Mouse (Mus musculus) megakaryocyte, embryonic 14.5 days (primary cell): ENCODE data around the gene Cpm. TPM values are rescaled to one million over a fixed set of nuclear protein-coding genes. Genes with fewer than 3 reads are reported as not detected.

Experiments used
- H3K27me3 ChIP-seq: replicated peaks from 2 replicates; pipeline ENCODE3; 2012; ENCODE audit warnings: inconsistent platforms
- H3K36me3 ChIP-seq: replicated peaks from 2 replicates; pipeline ENCODE3; 2012; ENCODE audit warnings: low read length, inconsistent platforms, mixed read lengths
- H3K4me1 ChIP-seq: 2 replicates; pipeline ENCODE4 v1.6.1; 2012; ENCODE audit warnings: inconsistent platforms
- H3K4me3 ChIP-seq: replicated peaks from 2 replicates; pipeline ENCODE3; 2012; ENCODE audit warnings: moderate library complexity, mild to moderate bottlenecking, inconsistent platforms
- H3K9me3 ChIP-seq: 2 replicates; pipeline ENCODE4 v1.6.1; 2012; ENCODE audit warnings: inconsistent platforms
- FLI1 ChIP-seq: IDR thresholded peaks from 2 replicates; pipeline ENCODE4 v1.6.1; 2012; ENCODE audit warnings: low read length, inconsistent platforms, mixed read lengths
- GATA1 ChIP-seq: IDR thresholded peaks from 3 replicates; pipeline ENCODE4 v1.6.1; 2012; ENCODE audit warnings: mixed read lengths, low read length, inconsistent platforms, borderline replicate concordance
- polyA plus RNA-seq: library from polyadenylated mRNA; stranded (reverse); fragments of >175 nt; gene quantifications from 2 replicates; pipeline ENCODE4 v1.2.3, GENCODE M21; 2012; ENCODE audit warnings: low replicate concordance; ENCODE audit not compliant: insufficient read depth

Cpm gene
- polyA plus RNA-seq, 1 experiment = not detected

- H3K9me3 ChIP-seq = peaks cover 2% of the 10 kb centered on the region; the same call in 1 of the 2 replicates
- no peak overlapping the region for H3K4me3 ChIP-seq
- H3K27me3 ChIP-seq = peaks cover 3% of the 10 kb centered on the region
- H3K36me3 ChIP-seq = no peaks in the 10 kb centered on the region
- H3K4me1 ChIP-seq = no peaks in the 10 kb centered on the region; the same call in 1 of the 2 replicates
- TF ChIP-seq FLI1 (no peak), GATA1 (no peak)
These were observed 22.1 kb upstream of the Cpm start for GRCm38 (mm10) chr10:117607051-117607803.

DNA sequence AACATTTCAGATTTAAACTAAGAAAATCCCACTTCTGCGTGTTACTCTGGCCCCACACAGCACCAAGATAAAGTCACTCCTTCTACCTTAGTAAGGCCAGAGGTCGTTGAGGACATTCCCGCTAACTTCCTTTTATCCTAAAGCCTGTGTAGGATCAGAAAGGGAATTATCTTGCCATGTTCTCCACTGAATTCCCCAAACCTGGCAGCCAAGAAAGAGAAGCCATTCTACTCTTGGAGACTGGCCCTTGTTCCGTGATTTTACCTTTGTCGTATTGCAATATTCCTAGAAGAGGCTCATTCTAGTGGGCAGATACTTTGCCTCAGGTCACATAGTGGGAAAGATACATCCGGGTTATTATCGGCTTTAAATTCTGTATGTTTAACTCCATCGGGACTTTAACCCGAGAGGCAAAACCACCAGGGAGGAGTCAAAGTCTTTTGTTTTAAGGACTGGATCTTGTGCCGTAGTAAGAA, 21.5 kb upstream of the Cpm start:
- Histone ChIP-seq H3K36me3 (no peaks in the 10 kb centered on the region), H3K9me3 (peaks cover 2% of the 10 kb centered on the region; the same call in 1 of the 2 replicates), H3K4me3 (no peak overlapping the region), H3K4me1 (no peaks in the 10 kb centered on the region; the same call in 1 of the 2 replicates), H3K27me3 (peaks cover 3% of the 10 kb centered on the region)
- TF ChIP-seq GATA1 = no peak
- TF ChIP-seq FLI1 = no peak

GRCm38 (mm10) chr10:117608487-117608886, 20.8 kb upstream of the Cpm start:
- H3K9me3 ChIP-seq = peaks cover 2% of the 10 kb centered on the region; the same call in 1 of the 2 replicates
- no peaks in the 10 kb centered on the region for H3K36me3 ChIP-seq
- peak overlapping the region; percentile 40 for H3K4me3 ChIP-seq
- no peak for TF ChIP-seq FLI1
- no peak for TF ChIP-seq GATA1
- H3K27me3 ChIP-seq = peaks cover 3% of the 10 kb centered on the region
- no peaks in the 10 kb centered on the region; the same call in 1 of the 2 replicates for H3K4me1 ChIP-seq

- no peak for TF ChIP-seq GATA1
- Histone ChIP-seq H3K9me3 (peaks cover 2% of the 10 kb centered on the region; the same call in 1 of the 2 replicates), H3K4me3 (no peak overlapping the region), H3K27me3 (peaks cover 3% of the 10 kb centered on the region), H3K36me3 (no peaks in the 10 kb centered on the region), H3K4me1 (no peaks in the 10 kb centered on the region; the same call in 1 of the 2 replicates)
These were observed 20.1 kb upstream of the Cpm start for GRCm38 (mm10) chr10:117608988-117609809.

DNA sequence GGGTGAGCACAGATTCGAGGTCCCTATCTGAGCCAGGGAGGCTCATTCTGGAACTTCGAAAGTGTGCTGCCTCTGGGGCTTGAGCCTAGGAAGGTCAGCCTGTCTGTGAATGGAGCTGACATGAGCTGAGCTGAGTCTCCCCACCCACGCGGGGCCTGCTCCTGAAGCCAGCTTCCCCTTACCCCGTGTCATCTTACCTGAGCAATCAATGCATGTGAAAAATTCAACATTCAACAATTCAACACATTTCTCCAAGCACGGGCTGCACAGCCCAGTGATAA, 19.6 kb upstream of the Cpm start:
- Histone ChIP-seq H3K27me3 (peaks cover 3% of the 10 kb centered on the region), H3K4me3 (no peak overlapping the region), H3K4me1 (no peaks in the 10 kb centered on the region; the same call in 1 of the 2 replicates), H3K36me3 (no peaks in the 10 kb centered on the region), H3K9me3 (peaks cover 2% of the 10 kb centered on the region; the same call in 1 of the 2 replicates)
- TF ChIP-seq GATA1 = no peak
- no peak for TF ChIP-seq FLI1

GRCm38 (mm10) chr10:117610160-117610764, 19.0 kb upstream of the Cpm start:
- peaks cover 2% of the 10 kb centered on the region; the same call in 1 of the 2 replicates for H3K9me3 ChIP-seq
- no peaks in the 10 kb centered on the region; the same call in 1 of the 2 replicates for H3K4me1 ChIP-seq
- TF ChIP-seq GATA1 (no peak), FLI1 (no peak)
- no peak overlapping the region for H3K4me3 ChIP-seq
- no peaks in the 10 kb centered on the region for H3K36me3 ChIP-seq
- peaks cover 3% of the 10 kb centered on the region for H3K27me3 ChIP-seq

DNA sequence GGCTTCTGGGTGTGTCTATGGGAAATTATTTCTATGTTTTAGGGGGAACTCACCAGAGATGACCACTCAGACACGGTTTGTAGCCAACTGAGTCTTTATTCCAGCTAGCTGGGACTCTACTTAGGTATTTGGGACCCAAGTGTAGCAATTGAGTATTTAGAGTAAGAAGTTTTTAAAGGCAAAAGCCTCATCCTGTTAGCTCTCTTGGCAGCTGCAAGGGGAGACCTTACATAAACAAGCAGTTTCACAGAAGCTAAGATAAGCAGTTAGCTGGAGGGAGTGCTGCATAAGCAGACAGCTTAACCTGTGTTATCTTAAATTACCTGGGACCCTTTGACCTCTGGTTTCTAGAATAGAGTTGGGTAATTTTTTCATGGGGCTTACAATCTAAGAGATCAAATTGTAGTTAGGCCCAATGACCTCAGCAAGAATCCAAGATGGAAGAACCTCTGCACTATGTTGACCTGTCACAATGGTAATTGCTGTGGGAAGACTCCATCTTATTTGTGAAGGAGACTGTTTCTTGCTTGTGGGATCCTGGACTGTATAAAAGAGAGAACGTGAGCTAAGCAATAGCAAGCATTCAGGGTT, 18.4 kb upstream of the Cpm start:
- no peaks in the 10 kb centered on the region for H3K36me3 ChIP-seq
- peaks cover 2% of the 10 kb centered on the region; the same call in 1 of the 2 replicates for H3K9me3 ChIP-seq
- H3K4me3 ChIP-seq = no peak overlapping the region
- TF ChIP-seq GATA1 (no peak), FLI1 (no peak)
- H3K4me1 ChIP-seq = no peaks in the 10 kb centered on the region; the same call in 1 of the 2 replicates
- peaks cover 3% of the 10 kb centered on the region for H3K27me3 ChIP-seq

DNA sequence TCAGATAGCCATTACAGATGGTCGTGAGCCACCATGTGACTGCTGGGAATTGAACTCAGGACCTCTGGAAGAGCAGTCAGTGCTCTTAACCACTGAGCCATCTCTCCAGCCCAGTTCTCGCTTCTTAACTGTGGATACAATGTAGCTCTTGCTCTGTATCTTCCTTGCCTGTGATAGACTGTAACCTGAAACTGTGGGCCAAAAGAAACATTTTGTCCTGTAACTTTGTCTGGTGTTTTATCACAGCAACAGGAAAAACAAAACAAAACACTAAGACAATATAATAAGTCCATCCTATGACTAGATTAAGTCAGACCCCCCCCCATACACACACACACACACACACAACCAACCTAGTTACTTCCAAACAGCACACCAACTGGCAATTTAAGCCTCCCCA, 17.8 kb upstream of the Cpm start:
- H3K4me1 ChIP-seq = no peaks in the 10 kb centered on the region; the same call in 1 of the 2 replicates
- H3K36me3 ChIP-seq = no peaks in the 10 kb centered on the region
- H3K27me3 ChIP-seq = peaks cover 3% of the 10 kb centered on the region
- H3K4me3 ChIP-seq = no peak overlapping the region
- TF ChIP-seq GATA1 (no peak), FLI1 (no peak)
- H3K9me3 ChIP-seq = peaks cover 7% of the 10 kb centered on the region

GRCm38 (mm10) chr10:117611976-117612375, 17.3 kb upstream of the Cpm start:
- Histone ChIP-seq H3K4me3 (no peak overlapping the region), H3K9me3 (peaks cover 11% of the 10 kb centered on the region), H3K4me1 (no peaks in the 10 kb centered on the region; the same call in 1 of the 2 replicates), H3K27me3 (peaks cover 3% of the 10 kb centered on the region), H3K36me3 (no peaks in the 10 kb centered on the region)
- TF ChIP-seq GATA1 = no peak
- no peak for TF ChIP-seq FLI1
